Mouse (Mus musculus) liver, embryonic 15.5 days (tissue): ENCODE measurements around the gene Ano10. TPM values are rescaled to one million over a fixed set of nuclear protein-coding genes. Genes with fewer than 3 reads are reported as not detected.

Experiments used
- ATAC-seq: fragments of 200-750 bp; cut with Nextera tagmentation; 2 replicates; pipeline ENCODE4 v1.8.0; 2017; ENCODE audit warnings: moderate number of reproducible peaks, mild to moderate bottlenecking, moderate library complexity; ENCODE audit not compliant: insufficient read depth
- H3K27ac ChIP-seq: fragments of 300-500 bp; sonication (generic); replicated peaks from 2 replicates; pipeline ENCODE4 v1.5.1; 2015; ENCODE audit warnings: mild to moderate bottlenecking, inconsistent platforms
- H3K27me3 ChIP-seq: fragments of 300-500 bp; sonication (generic); 2 replicates; pipeline ENCODE4 v1.6.1; 2015; ENCODE audit warnings: mild to moderate bottlenecking, inconsistent platforms
- H3K36me3 ChIP-seq: fragments of 300-500 bp; sonication (generic); replicated peaks from 2 replicates; pipeline ENCODE4 v1.6.1; 2015; ENCODE audit warnings: moderate library complexity, mild to moderate bottlenecking, inconsistent platforms
- H3K4me1 ChIP-seq: fragments of 300-500 bp; sonication (generic); replicated peaks from 2 replicates; pipeline ENCODE4 v1.6.1; 2015; ENCODE audit warnings: inconsistent platforms
- H3K4me2 ChIP-seq: fragments of 300-500 bp; sonication (generic); 2 replicates; pipeline ENCODE4 v1.6.1; 2015; ENCODE audit warnings: moderate library complexity, mild to moderate bottlenecking, inconsistent platforms
- H3K4me3 ChIP-seq: fragments of 300-500 bp; sonication (generic); replicated peaks from 2 replicates; pipeline ENCODE4 v1.5.1; 2015; ENCODE audit warnings: mild to moderate bottlenecking, inconsistent platforms
- H3K9ac ChIP-seq: fragments of 300-500 bp; sonication (generic); 2 replicates; pipeline ENCODE4 v1.6.1; 2015; ENCODE audit warnings: moderate library complexity, mild to moderate bottlenecking, inconsistent platforms
- H3K9me3 ChIP-seq: fragments of 300-500 bp; sonication (generic); replicated peaks from 2 replicates; pipeline ENCODE4 v1.6.1; 2016; ENCODE audit warnings: inconsistent platforms
- WGBS: fragments of 180-500 bp; shearing (Covaris S2); methylation state at CpG from one replicate; pipeline ENCODE4 v1.1.7; 2015; ENCODE audit warnings: mixed read lengths; ENCODE audit not compliant: insufficient replicate concordance; 5-methylcytosine and 5-hydroxymethylcytosine counted together
- polyA plus RNA-seq: library from polyadenylated mRNA; unstranded; fragments of >200 nt; fragmentation: Nextera tagmentation; extraction: Ambion mirVana; gene quantifications from 2 replicates; pipeline ENCODE4 v1.2.1, GENCODE M21; 2015

Gene Ano10
- polyA plus RNA-seq, 1 experiment from 2014 or later = 13.7 TPM

- H3K4me3 ChIP-seq = no peak overlapping the region
- no peaks in the 10 kb centered on the region for H3K9me3 ChIP-seq
- H3K27ac ChIP-seq = no peak overlapping the region
- H3K4me2 ChIP-seq = no peak overlapping the region
- H3K4me1 ChIP-seq = peaks cover 34% of the 10 kb centered on the region
- 56% methylated on average over 2 of the region's 2 CpGs for WGBS
- H3K9ac ChIP-seq = no peak overlapping the region
- H3K27me3 ChIP-seq = no peaks in the 10 kb centered on the region
- no peak for ATAC-seq
- peaks cover 14% of the 10 kb centered on the region for H3K36me3 ChIP-seq
Observed at GRCm38 (mm10) chr9:122139236-122139635, 155.0 kb downstream of the Ano10 start.

- Histone ChIP-seq H3K4me1 (peaks cover 34% of the 10 kb centered on the region), H3K36me3 (peaks cover 17% of the 10 kb centered on the region; the same call in 1 of the 2 replicates), H3K9ac (no peak overlapping the region), H3K27me3 (no peaks in the 10 kb centered on the region), H3K27ac (no peak overlapping the region), H3K4me2 (no peak overlapping the region), H3K9me3 (no peaks in the 10 kb centered on the region), H3K4me3 (no peak overlapping the region)
- ATAC-seq = no peak
- WGBS = 78% methylated on average over 4 of the region's 4 CpGs
Observed at GRCm38 (mm10) chr9:122138371-122139029, 155.7 kb downstream of the Ano10 start.

GRCm38 (mm10) chr9:122137960-122138359 lies 156.3 kb downstream of the Ano10 start:
- no peaks in the 10 kb centered on the region for H3K27me3 ChIP-seq
- peaks cover 17% of the 10 kb centered on the region; the same call in 1 of the 2 replicates for H3K36me3 ChIP-seq
- no peak overlapping the region for H3K27ac ChIP-seq
- no peak overlapping the region for H3K9ac ChIP-seq
- 0 out of 2 replicates have a peak overlapping the region, but pooled peaks have one; percentile 3 for H3K4me2 ChIP-seq
- H3K9me3 ChIP-seq = no peaks in the 10 kb centered on the region
- H3K4me3 ChIP-seq = no peak overlapping the region
- peaks cover 33% of the 10 kb centered on the region for H3K4me1 ChIP-seq
- 69% methylated on average over 1 of the region's 1 CpGs for WGBS
- ATAC-seq = no peak

GRCm38 (mm10) chr9:122135885-122136170 lies 158.4 kb downstream of the Ano10 start:
- WGBS = 74% methylated on average over 2 of the region's 2 CpGs
- no peak overlapping the region for H3K4me2 ChIP-seq
- H3K4me1 ChIP-seq = peaks cover 35% of the 10 kb centered on the region
- no peak for ATAC-seq
- no peaks in the 10 kb centered on the region for H3K27me3 ChIP-seq
- no peak overlapping the region for H3K4me3 ChIP-seq
- H3K9me3 ChIP-seq = no peaks in the 10 kb centered on the region
- H3K27ac ChIP-seq = no peak overlapping the region
- H3K36me3 ChIP-seq = peaks cover 17% of the 10 kb centered on the region; the same call in 1 of the 2 replicates
- no peak overlapping the region for H3K9ac ChIP-seq

- peak; percentile 22; the same call in 1 of the 2 replicates for ATAC-seq
- peaks cover 17% of the 10 kb centered on the region; the same call in 1 of the 2 replicates for H3K36me3 ChIP-seq
- no peaks in the 10 kb centered on the region for H3K27me3 ChIP-seq
- H3K27ac ChIP-seq = no peak overlapping the region
- H3K9ac ChIP-seq = no peak overlapping the region
- H3K9me3 ChIP-seq = no peaks in the 10 kb centered on the region
- no peak overlapping the region for H3K4me3 ChIP-seq
- H3K4me2 ChIP-seq = no peak overlapping the region
- WGBS = 75% methylated on average over 1 of the region's 1 CpGs
- peaks cover 39% of the 10 kb centered on the region for H3K4me1 ChIP-seq
Observed at GRCm38 (mm10) chr9:122135095-122135884, 158.9 kb downstream of the Ano10 start.

GRCm38 (mm10) chr9:122132145-122132544 lies 162.1 kb downstream of the Ano10 start:
- peaks cover 14% of the 10 kb centered on the region; the same call in 1 of the 2 replicates for H3K36me3 ChIP-seq
- no peak overlapping the region for H3K4me3 ChIP-seq
- ATAC-seq = peak; percentile 69
- H3K9ac ChIP-seq = no peak overlapping the region
- 0 out of 2 replicates have a peak overlapping the region, but pooled peaks have one; percentile 33 for H3K27ac ChIP-seq
- WGBS = 54% methylated on average over 7 of the region's 7 CpGs
- H3K27me3 ChIP-seq = no peaks in the 10 kb centered on the region
- H3K9me3 ChIP-seq = no peaks in the 10 kb centered on the region
- peaks cover 59% of the 10 kb centered on the region for H3K4me1 ChIP-seq
- no peak overlapping the region for H3K4me2 ChIP-seq

- no peak for ATAC-seq
- Histone ChIP-seq H3K27ac (0 out of 2 replicates have a peak overlapping the region, but pooled peaks have one; percentile 11), H3K4me1 (peaks cover 59% of the 10 kb centered on the region), H3K36me3 (peaks cover 10% of the 10 kb centered on the region; the same call in 1 of the 2 replicates), H3K4me3 (no peak overlapping the region), H3K9me3 (no peaks in the 10 kb centered on the region), H3K9ac (no peak overlapping the region), H3K4me2 (no peak overlapping the region), H3K27me3 (no peaks in the 10 kb centered on the region)
- 72% methylated on average over 3 of the region's 3 CpGs for WGBS
Observed at GRCm38 (mm10) chr9:122130666-122131065, 163.6 kb downstream of the Ano10 start.

- Histone ChIP-seq H3K36me3 (no peaks in the 10 kb centered on the region; the same call in 1 of the 2 replicates), H3K9me3 (no peaks in the 10 kb centered on the region), H3K4me3 (no peak overlapping the region), H3K9ac (no peak overlapping the region), H3K27me3 (no peaks in the 10 kb centered on the region), H3K4me2 (no peak overlapping the region; the same call in 1 of the 2 replicates), H3K27ac (0 out of 2 replicates have a peak overlapping the region, but pooled peaks have one; percentile 41), H3K4me1 (peaks cover 58% of the 10 kb centered on the region)
- 11% methylated on average over 5 of the region's 5 CpGs for WGBS
- ATAC-seq = no peak
Observed at GRCm38 (mm10) chr9:122128686-122129085, 165.5 kb downstream of the Ano10 start.

- no peaks in the 10 kb centered on the region for H3K9me3 ChIP-seq
- ATAC-seq = no peak
- H3K36me3 ChIP-seq = no peaks in the 10 kb centered on the region
- H3K27ac ChIP-seq = 0 out of 2 replicates have a peak overlapping the region, but pooled peaks have one; percentile 19
- no peak overlapping the region for H3K4me3 ChIP-seq
- peaks cover 64% of the 10 kb centered on the region for H3K4me1 ChIP-seq
- H3K9ac ChIP-seq = no peak overlapping the region
- H3K4me2 ChIP-seq = no peak overlapping the region
- WGBS = 64% methylated on average over 3 of the region's 3 CpGs
- no peaks in the 10 kb centered on the region for H3K27me3 ChIP-seq
Observed at GRCm38 (mm10) chr9:122127271-122127785, 166.9 kb downstream of the Ano10 start.

- peaks cover 69% of the 10 kb centered on the region for H3K4me1 ChIP-seq
Observed at GRCm38 (mm10) chr9:122126790-122127189, 167.4 kb downstream of the Ano10 start.

More at GRCm38 (mm10) chr9:122126790-122127189, 167.4 kb downstream of the Ano10 start:
- no peak overlapping the region for H3K27ac ChIP-seq
- H3K27me3 ChIP-seq = no peaks in the 10 kb centered on the region
- no peaks in the 10 kb centered on the region for H3K9me3 ChIP-seq
- H3K9ac ChIP-seq = no peak overlapping the region
- 75% methylated on average over 8 of the region's 8 CpGs for WGBS
- no peak overlapping the region for H3K4me2 ChIP-seq
- ATAC-seq = no peak
- no peaks in the 10 kb centered on the region for H3K36me3 ChIP-seq
- no peak overlapping the region for H3K4me3 ChIP-seq
